Mouse (Mus musculus) forebrain, embryonic 12.5 days (tissue): ENCODE results near the gene Cfap77. TPM values are rescaled to one million over a fixed set of nuclear protein-coding genes. Genes with fewer than 3 reads are reported as not detected.

Source experiments
- ATAC-seq: fragments of 200-750 bp; cut with Nextera tagmentation; 2 replicates; pipeline ENCODE4 v1.8.0; 2017; ENCODE audit warnings: moderate TSS enrichment; ENCODE audit not compliant: low FRiP score
- H3K27ac ChIP-seq: fragments of 300-500 bp; sonication (generic); 2 replicates; pipeline ENCODE4 v1.5.1; 2016; ENCODE audit warnings: mild to moderate bottlenecking
- H3K27me3 ChIP-seq: fragments of 300-500 bp; sonication (generic); 2 replicates; pipeline ENCODE4 v1.6.1; 2016; ENCODE audit warnings: mild to moderate bottlenecking
- H3K36me3 ChIP-seq: fragments of 300-500 bp; sonication (generic); replicated peaks from 2 replicates; pipeline ENCODE4 v1.6.1; 2016; ENCODE audit warnings: mild to moderate bottlenecking
- H3K4me1 ChIP-seq: fragments of 300-500 bp; sonication (generic); 2 replicates; pipeline ENCODE4 v1.6.1; 2016
- H3K4me2 ChIP-seq: fragments of 300-500 bp; sonication (generic); 2 replicates; pipeline ENCODE4 v1.6.1; 2016; ENCODE audit warnings: mild to moderate bottlenecking, moderate library complexity
- H3K4me3 ChIP-seq: fragments of 300-500 bp; sonication (generic); replicated peaks from 2 replicates; pipeline ENCODE4 v1.5.1; 2016; ENCODE audit warnings: mild to moderate bottlenecking
- H3K9ac ChIP-seq: fragments of 300-500 bp; sonication (generic); 2 replicates; pipeline ENCODE4 v1.6.1; 2016; ENCODE audit warnings: mild to moderate bottlenecking
- H3K9me3 ChIP-seq: fragments of 300-500 bp; sonication (generic); 2 replicates; pipeline ENCODE4 v1.6.1; 2016
- WGBS: fragments of 180-500 bp; shearing (Covaris S2); methylation state at CpG from one replicate; pipeline ENCODE4 v1.1.7; 2016; 5-methylcytosine and 5-hydroxymethylcytosine counted together
- polyA plus RNA-seq: library from polyadenylated mRNA; unstranded; fragments of >200 nt; fragmentation: Nextera tagmentation; extraction: Ambion mirVana; gene quantifications from 2 replicates; pipeline ENCODE4 v1.2.1, GENCODE M21; 2016

Cfap77 gene
- polyA plus RNA-seq, 1 experiment from 2014 or later = 0.26 TPM

- Histone ChIP-seq H3K9me3 (no peaks in the 10 kb centered on the region), H3K9ac (peak overlapping the region; percentile 25; the same call in 1 of the 2 replicates), H3K27me3 (peaks cover 90% of the 10 kb centered on the region), H3K4me1 (peaks cover 16% of the 10 kb centered on the region), H3K4me3 (no peak overlapping the region), H3K27ac (peak overlapping the region; percentile 68), H3K4me2 (peak overlapping the region; percentile 24), H3K36me3 (no peaks in the 10 kb centered on the region)
- ATAC-seq = peak; percentile 84
- 52% methylated on average over 27 of the region's 27 CpGs for WGBS
Observed at GRCm38 (mm10) chr2:29016599-29017587, 38.0 kb downstream of the Cfap77 start.

- Histone ChIP-seq H3K36me3 (no peaks in the 10 kb centered on the region), H3K9ac (no peak overlapping the region), H3K4me3 (no peak overlapping the region), H3K4me2 (no peak overlapping the region), H3K27ac (no peak overlapping the region), H3K27me3 (peaks cover 91% of the 10 kb centered on the region), H3K4me1 (peaks cover 29% of the 10 kb centered on the region), H3K9me3 (no peaks in the 10 kb centered on the region)
- no peak for ATAC-seq
- WGBS = 83% methylated on average over 5 of the region's 5 CpGs
Observed at GRCm38 (mm10) chr2:29012523-29012922, 42.3 kb downstream of the Cfap77 start.

GRCm38 (mm10) chr2:29007656-29008055 is 47.2 kb downstream of the Cfap77 start:
- Histone ChIP-seq H3K4me3 (no peak overlapping the region), H3K27ac (no peak overlapping the region), H3K36me3 (no peaks in the 10 kb centered on the region), H3K27me3 (peaks cover 97% of the 10 kb centered on the region), H3K4me2 (no peak overlapping the region), H3K4me1 (peaks cover 46% of the 10 kb centered on the region), H3K9me3 (no peaks in the 10 kb centered on the region), H3K9ac (no peak overlapping the region)
- ATAC-seq = no peak
- WGBS = 82% methylated on average over 6 of the region's 6 CpGs

- Histone ChIP-seq H3K4me3 (no peak overlapping the region), H3K9me3 (no peaks in the 10 kb centered on the region), H3K4me2 (peak overlapping the region; percentile 17; the same call in 1 of the 2 replicates), H3K27me3 (peaks cover 97% of the 10 kb centered on the region), H3K36me3 (no peaks in the 10 kb centered on the region), H3K9ac (no peak overlapping the region), H3K4me1 (peaks cover 46% of the 10 kb centered on the region), H3K27ac (no peak overlapping the region)
- WGBS = 10% methylated on average over 13 of the region's 13 CpGs
- ATAC-seq = peak; percentile 79; the same call in 1 of the 2 replicates
Observed at GRCm38 (mm10) chr2:29006455-29007034, 48.3 kb downstream of the Cfap77 start.

GRCm38 (mm10) chr2:29004037-29004436 is 50.8 kb downstream of the Cfap77 start:
- no peak for ATAC-seq

GRCm38 (mm10) chr2:28998246-28998645 is 56.6 kb downstream of the Cfap77 start:
- 80% methylated on average over 5 of the region's 5 CpGs for WGBS
- Histone ChIP-seq H3K4me3 (no peak overlapping the region), H3K36me3 (no peaks in the 10 kb centered on the region), H3K4me1 (peaks cover 33% of the 10 kb centered on the region), H3K27ac (no peak overlapping the region), H3K27me3 (peaks cover 95% of the 10 kb centered on the region), H3K4me2 (no peak overlapping the region), H3K9me3 (0 out of 2 replicates have a peak, but pooled peaks cover 4% of the 10 kb centered on the region), H3K9ac (no peak overlapping the region)
- no peak for ATAC-seq

More at GRCm38 (mm10) chr2:29004037-29004436, 50.8 kb downstream of the Cfap77 start:
- H3K9me3 ChIP-seq = no peaks in the 10 kb centered on the region
- no peak overlapping the region for H3K4me2 ChIP-seq
- H3K27ac ChIP-seq = no peak overlapping the region
- H3K36me3 ChIP-seq = no peaks in the 10 kb centered on the region
- H3K27me3 ChIP-seq = peaks cover 98% of the 10 kb centered on the region
- H3K9ac ChIP-seq = no peak overlapping the region
- H3K4me3 ChIP-seq = no peak overlapping the region
- H3K4me1 ChIP-seq = peaks cover 33% of the 10 kb centered on the region
- 47% methylated on average over 9 of the region's 9 CpGs for WGBS

GRCm38 (mm10) chr2:28997161-28997834 is 57.6 kb downstream of the Cfap77 start:
- peak; percentile 30; the same call in 1 of the 2 replicates for ATAC-seq
- 39% methylated on average over 14 of the region's 14 CpGs for WGBS
- Histone ChIP-seq H3K27ac (peak overlapping the region; percentile 53; the same call in 1 of the 2 replicates), H3K4me2 (0 out of 2 replicates have a peak overlapping the region, but pooled peaks have one; percentile 10), H3K9me3 (0 out of 2 replicates have a peak, but pooled peaks cover 4% of the 10 kb centered on the region), H3K27me3 (peaks cover 95% of the 10 kb centered on the region), H3K4me1 (peaks cover 31% of the 10 kb centered on the region), H3K4me3 (no peak overlapping the region), H3K36me3 (no peaks in the 10 kb centered on the region), H3K9ac (no peak overlapping the region)

GRCm38 (mm10) chr2:28995436-28995835 is 59.4 kb downstream of the Cfap77 start:
- Histone ChIP-seq H3K4me3 (no peak overlapping the region), H3K4me1 (peaks cover 31% of the 10 kb centered on the region), H3K4me2 (no peak overlapping the region), H3K27ac (no peak overlapping the region), H3K9me3 (0 out of 2 replicates have a peak, but pooled peaks cover 4% of the 10 kb centered on the region), H3K36me3 (no peaks in the 10 kb centered on the region), H3K9ac (no peak overlapping the region), H3K27me3 (peaks cover 87% of the 10 kb centered on the region)
- 48% methylated on average over 4 of the region's 4 CpGs for WGBS
- ATAC-seq = no peak

- ATAC-seq = no peak
- Histone ChIP-seq H3K27ac (no peak overlapping the region), H3K9me3 (0 out of 2 replicates have a peak, but pooled peaks cover 4% of the 10 kb centered on the region), H3K4me2 (no peak overlapping the region), H3K27me3 (peaks cover 81% of the 10 kb centered on the region), H3K4me3 (no peak overlapping the region), H3K9ac (no peak overlapping the region), H3K36me3 (no peaks in the 10 kb centered on the region), H3K4me1 (peaks cover 31% of the 10 kb centered on the region)
- 79% methylated on average over 12 of the region's 12 CpGs for WGBS
Observed at GRCm38 (mm10) chr2:28994014-28994413, 60.9 kb downstream of the Cfap77 start.

- Histone ChIP-seq H3K4me2 (no peak overlapping the region), H3K4me3 (no peak overlapping the region), H3K4me1 (no peaks in the 10 kb centered on the region), H3K27ac (no peak overlapping the region), H3K9me3 (peaks cover 8% of the 10 kb centered on the region; the same call in 1 of the 2 replicates), H3K27me3 (peaks cover 74% of the 10 kb centered on the region), H3K9ac (no peak overlapping the region), H3K36me3 (no peaks in the 10 kb centered on the region)
- no peak for ATAC-seq
- whole genome bisulfite sequencing = 97% methylated on average over 3 of the region's 3 CpGs
Observed at GRCm38 (mm10) chr2:28988781-28989180, 66.1 kb downstream of the Cfap77 start.

GRCm38 (mm10) chr2:28980080-28980910 is 74.6 kb downstream of the Cfap77 start:
- Histone ChIP-seq H3K4me1 (peaks cover 20% of the 10 kb centered on the region), H3K4me3 (no peak overlapping the region), H3K4me2 (no peak overlapping the region), H3K9me3 (no peaks in the 10 kb centered on the region), H3K9ac (no peak overlapping the region), H3K27ac (no peak overlapping the region), H3K36me3 (no peaks in the 10 kb centered on the region), H3K27me3 (peaks cover 93% of the 10 kb centered on the region)
- no peak for ATAC-seq
- 52% methylated on average over 20 of the region's 20 CpGs for WGBS
